Mouse (Mus musculus) right cerebral cortex, postnatal 10 days (tissue): ENCODE measurements around the gene Amph.
A peak's percentile ranks its signal among the peaks of the same experiment; 100 is the strongest.
"Not testable (repeated sequence)": the region's sequence is repeated elsewhere in the genome, so short reads cannot be mapped to it uniquely, and the experiment has no call there.

Experiments
- DNase-seq, 2 experiments: peaks; one replicate each; pipeline ENCODE4 v3.0.0; 2021; ENCODE audit warnings: low spot score in 2 of 2

The Amph gene

DNA sequence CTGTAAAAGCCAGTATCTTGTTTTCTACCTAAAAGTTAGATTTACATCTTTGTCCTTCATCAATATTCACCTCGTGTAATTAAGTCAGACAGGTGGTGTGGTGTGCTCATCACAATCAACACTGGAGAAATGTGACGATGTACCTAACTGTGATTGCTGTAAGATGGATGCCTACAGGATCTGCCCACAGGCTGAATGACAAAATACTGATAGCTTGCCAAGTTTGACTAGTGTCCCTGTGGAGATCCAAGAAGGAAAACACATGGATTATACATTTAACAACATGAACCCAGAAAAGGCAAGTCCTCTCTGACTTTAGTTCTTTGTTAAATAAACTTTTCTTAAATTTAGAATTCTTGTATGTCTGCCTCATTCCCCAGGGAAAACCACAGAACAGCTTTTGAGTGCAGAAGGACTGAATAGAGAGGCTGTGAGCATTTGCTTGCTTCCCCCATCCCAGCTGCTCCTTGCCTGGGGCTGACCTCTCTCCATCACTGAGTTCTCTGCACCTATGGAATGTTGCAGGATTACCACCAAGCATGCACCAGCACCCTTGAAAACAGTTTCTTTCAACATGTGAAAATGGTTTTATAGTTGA lies 77.2 kb downstream of the Amph start:
- no peak for DNase-seq

DNA sequence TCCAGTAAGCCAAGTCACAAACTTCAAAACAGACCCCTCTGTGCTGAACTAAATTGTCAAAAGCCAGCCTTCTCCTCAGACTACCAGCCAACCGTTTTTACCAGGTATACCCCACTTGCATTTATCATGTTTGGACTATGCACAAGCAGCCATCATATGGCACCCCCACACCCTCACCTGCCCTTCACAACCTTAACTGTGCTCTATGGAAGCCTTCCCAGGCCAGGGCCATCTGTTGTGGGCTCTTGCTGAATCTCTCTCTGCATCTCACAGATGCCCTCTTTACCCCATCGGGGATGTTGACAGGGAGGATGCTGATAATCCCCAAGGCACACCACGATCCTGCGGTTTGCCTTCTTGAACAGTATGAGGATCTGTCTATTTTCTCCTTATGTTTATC lies 77.9 kb downstream of the Amph start:
- DNase-seq = no peak

DNA sequence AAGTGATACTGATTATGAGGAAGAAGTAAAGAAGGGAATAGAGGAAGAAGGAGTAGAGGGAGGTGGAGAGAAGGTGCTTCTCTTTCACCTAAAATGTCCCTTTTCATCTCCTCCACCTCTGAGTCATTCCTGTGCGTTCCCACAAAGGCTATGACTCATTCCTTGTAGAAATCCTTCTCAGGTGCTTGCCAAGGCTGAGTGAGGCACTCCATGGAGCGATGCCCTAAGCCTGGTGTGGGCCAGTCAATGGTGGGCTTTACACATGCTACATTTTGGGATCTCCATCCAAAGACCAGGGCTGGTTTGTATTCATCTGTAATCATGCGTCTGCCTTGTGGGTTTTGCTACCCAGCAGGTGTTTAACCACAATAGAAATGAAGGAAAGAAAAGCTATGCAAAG lies 78.9 kb downstream of the Amph start:
- no peak for DNase-seq

DNA sequence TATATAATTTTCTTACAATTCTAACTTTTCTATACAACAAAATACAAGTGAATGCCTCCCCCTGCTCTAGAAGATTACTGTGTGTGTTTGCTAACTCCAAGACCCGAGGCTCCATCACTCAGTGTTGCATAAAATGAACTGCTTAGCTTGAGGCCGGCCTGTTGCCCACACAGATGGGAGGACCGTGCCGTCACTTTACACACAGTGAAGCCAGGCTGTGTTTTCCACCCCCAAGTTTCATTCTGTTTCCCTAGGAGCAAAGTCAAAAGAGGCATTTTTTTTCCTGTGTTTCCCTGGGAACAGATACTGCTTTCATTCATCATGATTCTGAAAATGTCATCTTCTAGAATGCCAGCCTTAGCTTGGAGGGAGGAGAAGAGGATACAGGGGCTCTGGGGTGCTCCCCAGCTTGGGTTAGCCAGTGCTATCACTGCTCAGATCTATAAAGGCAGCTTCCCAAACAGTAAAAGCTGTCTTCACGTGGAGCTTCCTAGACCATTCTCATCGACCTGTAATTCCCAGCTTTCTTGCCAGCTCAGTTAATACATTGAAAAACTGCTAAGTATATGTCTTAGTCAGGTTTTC lies 79.9 kb downstream of the Amph start:
- peak; percentile 56 to 72 for DNase-seq

DNA sequence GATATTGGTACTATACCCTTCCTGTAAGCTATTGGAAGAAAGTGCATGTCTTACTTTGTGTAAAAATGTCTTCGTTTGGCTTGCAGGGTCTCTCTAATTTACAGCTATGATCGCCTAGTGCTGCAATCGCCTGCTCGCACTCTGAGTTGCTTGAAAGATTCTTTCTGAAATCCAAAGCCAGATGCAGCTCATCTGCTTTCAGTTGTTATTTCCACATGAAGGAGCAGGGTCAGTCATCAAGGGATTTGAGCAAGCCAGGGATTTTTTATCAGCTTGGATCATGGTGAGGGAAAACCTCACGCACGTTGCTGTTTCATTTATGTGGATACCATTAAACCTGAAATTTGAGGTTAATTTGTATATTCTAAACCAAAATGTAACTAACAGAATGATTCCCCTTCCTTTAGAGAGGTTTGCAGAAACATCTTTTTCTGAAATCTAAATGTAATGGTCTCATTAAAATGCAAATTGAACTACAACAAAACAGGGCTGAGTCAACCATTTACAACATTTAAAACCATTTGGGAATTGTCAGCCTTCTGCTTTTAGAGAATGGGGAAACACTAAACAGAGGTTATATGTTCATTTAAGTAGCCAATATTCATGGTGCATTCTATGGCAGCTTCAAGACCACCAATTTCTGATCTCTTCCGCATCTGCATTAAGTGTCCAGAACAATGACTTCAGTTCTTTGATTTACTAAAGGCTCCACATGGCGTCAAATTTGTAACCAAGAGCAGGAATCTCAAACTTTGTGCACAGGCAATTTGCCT lies 84.1 kb downstream of the Amph start:
- no peak for DNase-seq

DNA sequence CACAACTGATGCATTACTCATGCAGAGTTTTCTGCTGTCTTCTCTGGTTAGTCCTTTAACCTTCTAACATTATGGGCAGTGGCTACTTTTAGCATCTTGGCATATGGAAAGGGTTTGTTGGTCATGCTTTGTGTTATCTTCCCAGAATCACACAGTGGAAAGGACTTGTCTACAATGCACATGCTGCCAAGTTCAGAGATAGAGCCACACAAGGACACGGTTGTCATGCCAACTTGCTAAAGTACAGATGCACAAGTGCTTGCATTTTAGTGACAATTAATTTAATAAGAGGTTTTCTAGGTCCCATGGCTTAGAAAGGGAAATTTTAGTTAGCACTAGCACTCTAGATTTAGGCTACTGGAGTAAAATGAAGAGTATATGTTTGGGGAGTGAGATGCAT lies 104.1 kb downstream of the Amph start:
- DNase-seq = no peak

DNA sequence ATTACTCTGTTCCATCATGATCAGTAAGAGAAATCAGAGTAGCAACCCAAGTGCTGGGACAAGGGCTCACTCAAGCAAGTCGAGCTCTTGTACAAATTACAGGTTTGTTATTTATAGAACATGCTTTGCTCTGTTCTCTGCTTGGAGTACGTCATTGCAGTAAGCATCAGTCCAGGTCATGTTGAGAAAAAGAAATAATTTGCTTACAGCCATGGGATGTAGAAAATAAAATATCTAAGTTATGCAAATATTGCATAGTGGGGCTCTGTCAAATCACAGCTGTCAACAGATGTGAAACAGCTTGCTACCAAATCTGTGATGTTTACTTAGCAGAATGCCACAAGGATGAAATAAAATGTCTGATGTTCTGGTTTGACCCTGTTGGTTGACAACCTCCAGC lies 106.5 kb downstream of the Amph start:
- no peak for DNase-seq

DNA sequence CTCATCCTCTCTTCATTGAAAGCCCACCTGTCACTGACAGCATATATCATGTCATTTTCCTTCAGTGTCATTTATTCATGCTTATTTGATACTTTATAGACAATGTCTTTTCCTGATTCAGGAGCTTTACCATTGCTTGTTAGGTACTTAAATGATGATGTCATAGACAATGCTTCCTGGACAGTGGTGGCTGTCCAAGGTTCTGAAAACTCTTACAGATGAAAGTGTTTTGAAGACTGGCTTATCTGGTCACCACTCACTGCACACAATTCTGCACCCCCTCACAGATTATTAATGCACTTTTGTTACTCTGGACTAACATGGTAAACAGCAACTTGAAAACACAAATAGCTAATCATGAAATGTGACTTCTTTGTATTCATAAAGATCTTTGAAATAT lies 124.3 kb downstream of the Amph start:
- no peak for DNase-seq

DNA sequence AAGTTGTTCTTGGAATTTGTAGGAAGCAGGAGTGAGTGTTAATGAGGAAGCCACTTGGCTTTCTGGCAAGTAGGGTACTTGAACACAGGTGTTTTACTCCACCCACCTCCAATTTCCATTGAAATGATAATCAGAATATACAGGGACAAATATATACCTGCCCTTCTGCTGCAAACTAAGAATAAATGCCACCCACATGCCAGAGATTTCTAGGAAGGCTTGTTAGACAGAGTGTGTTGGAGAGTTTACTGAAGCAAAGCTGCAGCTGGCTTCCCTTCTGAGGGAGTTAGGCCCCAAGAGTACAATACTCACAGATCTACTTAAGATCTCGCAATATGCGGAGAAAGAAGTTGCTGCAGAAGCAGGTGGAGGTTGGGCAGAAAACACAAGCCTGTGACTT lies 129.4 kb downstream of the Amph start:
- DNase-seq = peak; percentile 32 to 63

DNA sequence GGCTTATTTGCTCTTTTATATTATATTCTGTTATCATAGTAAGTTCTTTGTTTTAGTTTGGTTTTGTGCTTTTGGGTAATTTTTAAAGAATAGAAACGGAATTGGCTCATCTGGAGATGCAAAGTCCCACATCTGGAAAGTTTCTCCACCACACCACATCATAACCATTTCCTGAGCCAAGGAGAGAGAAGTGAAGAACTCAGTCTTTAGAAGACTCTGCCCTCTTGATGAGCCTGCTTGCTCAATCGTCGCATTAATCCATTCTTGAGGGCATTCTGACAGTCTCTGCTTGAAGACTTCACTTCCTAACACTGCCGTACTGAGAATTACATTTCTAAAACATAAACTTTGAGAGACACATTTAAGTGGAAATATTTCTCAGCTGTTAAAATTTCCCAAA lies 133.9 kb downstream of the Amph start:
- no peak for DNase-seq

DNA sequence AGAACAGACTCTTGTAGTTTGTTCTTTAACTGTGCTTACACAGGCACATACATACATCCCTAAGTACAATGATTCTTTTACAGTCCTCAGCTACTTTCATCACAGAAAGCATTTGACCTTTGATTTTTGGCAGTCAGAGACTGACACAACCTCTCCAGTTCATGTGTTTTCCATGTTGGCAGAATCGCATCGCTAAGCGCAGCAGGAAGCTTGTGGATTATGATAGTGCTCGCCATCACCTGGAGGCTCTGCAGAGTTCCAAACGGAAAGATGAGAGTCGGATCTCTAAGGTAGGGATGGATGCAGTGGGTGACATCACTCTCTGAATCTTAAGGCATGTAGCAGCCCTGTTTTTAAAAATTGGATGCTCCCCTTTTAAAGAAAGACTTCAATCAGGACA lies 146.6 kb downstream of the Amph start:
- no peak for DNase-seq

DNA sequence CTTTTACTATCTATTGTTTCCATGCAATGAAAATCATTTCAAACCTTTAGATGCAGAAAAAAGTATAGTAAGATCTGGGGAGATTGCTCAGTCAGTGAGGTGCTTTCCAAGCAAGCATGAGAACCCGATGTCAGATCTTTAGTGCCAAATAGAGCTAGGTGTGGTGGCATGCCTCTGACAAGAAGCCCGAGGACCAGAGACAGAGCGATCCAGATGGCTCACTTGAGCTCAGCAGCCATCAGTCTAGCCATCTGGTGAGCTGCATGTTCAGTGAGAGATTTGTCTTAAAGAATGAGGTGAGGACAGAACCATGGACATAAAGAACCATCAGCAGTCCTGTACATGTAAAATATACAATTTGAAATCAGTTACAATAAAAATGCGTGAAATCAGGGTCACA lies 149.1 kb downstream of the Amph start:
- DNase-seq = no peak

DNA sequence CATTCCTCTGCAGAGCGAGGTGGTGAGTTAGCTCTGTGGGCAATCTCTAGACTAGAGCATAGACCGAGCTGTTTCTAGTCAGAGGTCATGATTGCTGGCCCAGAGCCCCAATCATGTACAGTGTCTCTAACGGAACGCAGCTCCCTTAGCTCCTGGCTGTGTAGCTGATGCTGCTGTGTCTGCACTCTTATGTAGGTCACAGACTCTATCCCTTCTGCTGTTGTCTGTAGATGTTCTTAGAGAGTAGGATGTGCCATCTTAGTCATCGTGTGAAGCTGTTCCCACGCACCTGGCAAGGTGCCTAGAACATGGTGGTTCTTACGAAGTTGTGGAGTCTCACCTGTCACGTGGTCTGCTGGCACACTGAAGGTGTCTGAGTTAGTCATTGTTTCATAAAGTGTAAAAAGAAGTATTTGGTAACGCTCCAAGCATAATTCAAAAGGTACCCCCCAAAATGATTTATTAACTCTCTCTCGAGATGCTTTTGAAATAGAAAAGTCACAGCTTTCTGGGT lies 153.9 kb downstream of the Amph start:
- peak; percentile 83 to 92 for DNase-seq

DNA sequence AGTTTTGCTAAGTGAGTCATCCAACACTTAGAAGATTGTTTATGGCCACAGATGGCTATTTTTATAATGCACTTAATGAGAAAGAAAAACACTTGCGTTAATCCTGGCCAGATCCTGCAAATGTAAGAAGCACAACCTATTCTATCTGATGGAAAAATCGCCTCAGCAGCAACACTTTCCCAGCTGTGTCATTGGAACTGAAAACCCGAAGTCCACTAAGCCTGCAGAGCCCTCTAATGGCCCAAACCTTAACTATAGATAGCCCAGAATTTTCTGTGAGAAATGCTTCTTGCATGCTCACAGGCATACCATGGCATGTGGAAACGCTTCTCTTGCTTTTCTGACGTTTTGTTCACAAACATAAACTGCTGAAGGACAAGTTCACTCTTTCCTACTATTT lies 158.4 kb downstream of the Amph start:
- no peak for DNase-seq

DNA sequence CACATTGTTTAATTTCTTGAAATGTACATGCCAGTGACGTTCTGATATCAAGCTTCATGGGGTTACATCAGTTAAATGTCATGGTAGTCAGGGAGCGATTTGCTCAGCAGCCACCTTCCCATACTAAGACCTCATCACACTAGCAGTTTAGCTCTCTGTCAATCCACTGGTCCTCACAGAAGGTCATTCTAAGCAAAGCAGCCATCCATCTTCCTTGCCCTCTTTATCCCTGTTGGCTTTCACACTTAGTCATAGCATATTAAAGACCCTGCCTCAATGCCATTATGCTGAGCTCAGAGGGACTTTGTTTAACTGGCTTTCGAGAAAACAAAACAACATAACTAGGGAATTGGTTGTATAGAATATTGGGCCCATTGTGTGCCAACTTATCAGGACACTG lies 161.3 kb downstream of the Amph start:
- no peak for DNase-seq

DNA sequence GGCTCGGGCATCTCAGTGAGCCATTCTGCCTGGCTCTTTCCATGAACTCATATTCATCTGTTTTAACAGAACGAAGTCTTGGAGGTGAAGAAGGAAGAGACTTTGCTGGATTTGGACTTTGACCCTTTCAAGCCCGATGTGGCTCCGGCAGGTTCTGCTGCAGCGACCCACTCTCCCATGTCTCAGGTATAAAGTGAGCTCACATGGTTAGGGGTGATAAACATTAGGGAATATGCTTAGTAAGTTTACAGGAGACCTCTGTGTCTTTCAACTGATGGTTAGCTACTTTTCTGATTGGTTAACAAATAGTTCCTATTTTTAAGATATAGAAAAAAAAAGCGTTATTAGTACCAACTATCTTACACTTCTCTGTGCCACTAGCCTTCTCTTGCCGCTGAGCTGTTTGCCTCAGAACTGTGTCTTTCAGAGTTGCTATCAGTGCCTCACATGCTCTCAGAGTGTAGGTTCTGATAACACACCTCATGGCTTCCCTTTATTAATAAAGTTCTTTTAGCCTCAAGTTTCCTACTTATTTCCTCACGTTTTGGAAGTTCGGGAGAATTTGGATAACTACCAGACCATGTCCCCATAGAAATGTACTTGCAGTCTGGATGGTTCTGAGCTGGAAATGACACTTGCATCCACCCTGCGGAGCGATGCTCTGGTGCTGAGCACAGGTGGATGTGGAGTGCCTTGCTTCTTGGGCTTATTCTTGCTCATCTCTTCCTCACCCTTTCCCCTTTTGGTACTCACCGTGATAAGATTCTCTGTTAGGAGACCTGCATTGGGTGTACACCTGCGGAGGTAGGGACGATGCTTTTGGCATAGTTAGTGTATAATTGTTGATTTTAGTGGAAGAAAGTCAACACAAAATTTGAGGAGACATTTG lies 165.3 kb downstream of the Amph start:
- DNase-seq = no peak

DNA sequence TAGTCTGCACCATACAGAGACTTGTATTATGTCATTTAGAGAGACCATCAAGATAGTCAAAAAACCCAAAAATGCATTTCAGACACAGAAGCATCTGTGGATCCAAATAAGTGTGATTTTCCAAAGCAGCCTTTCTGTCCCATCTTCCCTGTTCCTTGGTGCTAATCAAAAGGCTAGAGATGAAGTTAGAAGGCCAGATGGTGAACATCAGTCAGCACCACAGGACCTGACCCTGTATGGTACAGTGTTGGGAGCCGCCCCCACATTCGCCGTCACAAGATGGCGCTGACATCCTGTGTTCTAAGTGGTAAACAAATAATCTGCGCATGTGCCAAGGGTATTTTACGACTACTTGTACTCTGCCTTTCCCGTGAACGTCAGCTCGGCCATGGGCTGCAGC lies 166.8 kb downstream of the Amph start:
- DNase-seq = not testable (repeated sequence)

DNA sequence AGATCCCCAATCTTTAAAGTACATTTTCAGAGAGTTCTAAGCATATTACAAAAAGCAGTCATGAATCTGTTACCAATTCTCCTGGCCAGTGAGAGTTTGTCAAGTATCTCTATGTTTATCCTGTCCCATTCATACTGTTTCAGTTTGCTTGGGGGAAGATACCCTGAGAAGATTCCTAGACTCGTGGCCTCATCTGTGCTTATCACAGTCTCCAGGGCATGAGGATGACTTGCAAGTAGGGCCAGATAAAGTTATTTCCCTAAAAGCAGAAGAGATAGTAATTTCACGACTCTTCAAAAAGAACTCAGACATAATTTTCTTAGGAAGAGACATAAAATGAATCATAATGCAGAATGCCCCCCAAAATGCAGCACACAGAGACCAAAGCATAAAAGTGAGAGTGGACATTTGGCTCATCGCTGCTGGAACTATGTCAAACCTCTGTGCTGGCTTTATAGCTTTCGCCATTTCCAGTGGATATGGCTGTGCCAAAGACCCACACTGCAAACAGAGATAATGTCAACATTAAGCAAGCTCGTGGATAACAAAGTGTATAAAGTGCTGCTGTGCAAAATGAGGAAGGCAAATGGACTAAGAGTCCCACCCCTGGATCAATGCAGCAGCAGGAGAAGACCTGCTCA lies 179.0 kb downstream of the Amph start:
- no peak for DNase-seq

DNA sequence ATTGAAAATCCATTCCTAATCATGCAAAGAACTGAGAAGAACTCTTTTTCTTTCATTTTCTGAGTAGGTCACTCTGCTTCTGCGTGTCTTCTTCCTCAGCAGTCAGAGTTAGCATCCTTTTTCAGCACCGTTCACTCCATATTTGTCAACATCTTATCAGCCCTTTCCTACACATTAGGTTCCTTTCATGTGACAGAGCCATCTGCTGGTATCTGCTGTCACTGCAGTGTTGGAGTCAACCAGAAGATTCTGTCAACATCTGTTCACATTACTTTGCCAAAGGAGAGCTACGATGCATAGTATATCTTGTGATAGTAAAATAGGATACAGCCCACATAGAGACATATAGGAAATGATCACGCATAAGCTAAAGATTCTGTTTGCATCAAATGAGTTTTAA lies 185.8 kb downstream of the Amph start:
- DNase-seq = peak; percentile 68 to 79

DNA sequence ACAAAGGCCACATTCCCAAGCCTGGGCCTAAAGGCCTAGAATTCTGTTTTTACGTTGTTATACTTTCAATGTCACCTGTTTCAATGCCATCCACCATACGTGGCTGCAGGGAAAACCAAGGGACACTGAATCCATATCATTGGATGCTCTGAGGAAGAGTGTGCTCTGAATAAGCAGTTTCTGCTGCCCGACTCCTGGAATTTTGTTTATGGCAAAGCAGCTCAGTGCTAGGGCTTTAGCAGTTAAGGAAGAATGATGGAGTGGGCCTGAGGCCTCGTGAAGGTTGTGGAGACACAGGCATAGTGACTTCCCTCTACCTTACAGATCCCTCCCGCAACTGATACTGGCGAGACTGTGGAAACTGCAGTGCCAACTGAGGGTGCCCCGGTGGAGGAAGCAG lies 189.2 kb downstream of the Amph start:
- DNase-seq = no peak

DNA sequence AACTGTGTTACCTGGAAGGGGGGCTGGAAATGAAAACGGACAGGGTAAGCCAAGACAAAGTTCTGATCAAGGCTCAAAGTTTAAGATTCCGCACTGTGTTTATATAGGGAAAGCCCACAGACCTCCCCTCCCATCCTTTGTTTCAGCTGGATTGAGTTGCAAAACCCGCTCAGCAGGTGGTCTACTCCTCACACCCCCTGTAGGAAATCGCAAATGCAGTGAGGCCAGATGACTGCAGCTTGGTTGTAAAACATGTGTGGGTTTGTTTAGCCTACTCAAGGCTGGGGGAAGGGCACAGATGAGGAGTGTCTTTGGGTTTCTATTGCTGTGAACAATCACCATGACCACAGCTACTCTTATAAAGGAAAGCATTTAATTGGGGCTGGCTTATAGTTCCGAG lies 189.9 kb downstream of the Amph start:
- DNase-seq = no peak

DNA sequence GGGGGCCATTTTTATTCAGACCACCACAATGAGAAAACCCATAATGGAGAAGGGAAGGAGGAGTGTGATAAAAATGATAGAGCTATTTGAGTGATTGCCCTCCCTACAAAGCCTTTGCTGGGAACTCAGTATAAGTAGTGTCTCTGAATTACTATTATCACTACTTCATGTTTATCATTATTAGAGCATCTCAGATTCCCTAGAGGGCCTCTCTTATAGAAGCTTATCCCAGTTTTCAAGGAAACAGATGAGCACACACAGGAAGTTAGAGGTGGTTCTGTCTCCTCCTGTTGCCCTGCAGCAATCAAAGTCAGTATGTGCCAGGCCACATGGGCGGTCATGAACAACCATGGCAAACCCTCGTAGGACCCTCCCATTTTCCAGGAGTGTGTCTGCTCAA lies 190.5 kb downstream of the Amph start:
- no peak for DNase-seq
